Mouse (Mus musculus) right cerebral cortex, postnatal 14 days (tissue): ENCODE data around the gene Fam124a.
"Not testable (repeated sequence)": the region's sequence is repeated elsewhere in the genome, so short reads cannot be mapped to it uniquely, and the experiment has no call there.

ENCODE experiments used
- DNase-seq: peaks from one replicate; pipeline ENCODE4 v3.0.0; 2022

The Fam124a gene

DNA sequence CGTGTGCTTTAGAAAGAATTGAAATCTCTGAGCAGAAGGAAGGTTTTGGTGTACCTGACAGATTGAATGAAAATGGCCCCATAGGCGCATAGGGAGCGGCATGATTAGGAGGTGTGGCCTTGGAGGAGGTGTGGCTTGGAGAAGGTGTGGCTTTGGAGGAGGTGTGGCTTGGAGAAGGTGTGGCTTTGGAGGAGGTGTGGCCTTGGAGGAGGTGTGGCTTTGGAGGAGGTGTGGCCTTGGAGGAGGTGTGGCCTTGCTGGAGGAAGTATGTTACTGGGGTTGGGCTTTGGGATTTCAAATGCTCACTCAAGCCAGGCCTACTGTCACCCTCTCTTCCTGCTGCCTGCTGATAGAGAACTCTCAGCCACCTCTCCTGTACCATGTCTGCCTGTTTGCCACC lies 25.4 kb downstream of the Fam124a start:
- DNase-seq = no peak

DNA sequence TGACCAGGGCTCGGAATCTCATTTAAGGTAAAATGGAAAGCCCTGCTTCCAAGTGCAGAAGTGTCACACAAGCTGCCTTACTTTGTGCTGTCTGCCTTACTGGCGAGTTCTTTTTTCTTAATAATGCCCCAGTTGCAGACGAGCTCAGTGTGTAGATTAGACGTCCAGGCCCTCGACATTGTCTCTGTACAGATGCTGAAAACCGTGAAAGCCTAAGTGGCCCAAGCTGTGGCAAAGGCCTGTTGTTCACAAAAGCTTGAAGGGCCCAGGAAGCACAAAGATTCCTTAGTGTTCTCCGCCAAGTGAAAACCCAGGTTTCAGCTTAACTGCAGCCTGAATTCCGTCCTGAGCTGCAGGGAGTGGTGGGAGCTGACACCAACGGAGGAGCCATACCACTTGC lies 26.2 kb downstream of the Fam124a start:
- no peak for DNase-seq

DNA sequence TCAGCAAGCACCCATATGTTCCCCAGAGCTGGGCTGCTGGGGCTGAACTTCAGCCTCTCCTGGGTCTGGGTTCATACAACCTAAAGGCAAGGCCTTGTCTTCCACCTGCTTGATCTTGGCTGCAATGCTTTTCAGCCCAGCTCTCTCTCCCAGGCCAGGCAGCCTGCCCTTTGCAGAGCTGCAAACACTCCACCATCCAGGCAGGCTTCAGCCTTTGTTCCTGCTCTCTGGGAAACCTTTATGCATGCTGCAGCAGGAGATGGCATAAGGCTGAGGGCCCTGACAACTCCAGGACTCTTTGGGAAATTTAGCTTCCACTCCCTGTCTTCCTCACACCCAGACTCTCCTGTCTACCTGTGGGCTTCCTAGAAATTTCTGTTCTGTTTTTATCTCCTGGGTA lies 29.1 kb downstream of the Fam124a start:
- no peak for DNase-seq

DNA sequence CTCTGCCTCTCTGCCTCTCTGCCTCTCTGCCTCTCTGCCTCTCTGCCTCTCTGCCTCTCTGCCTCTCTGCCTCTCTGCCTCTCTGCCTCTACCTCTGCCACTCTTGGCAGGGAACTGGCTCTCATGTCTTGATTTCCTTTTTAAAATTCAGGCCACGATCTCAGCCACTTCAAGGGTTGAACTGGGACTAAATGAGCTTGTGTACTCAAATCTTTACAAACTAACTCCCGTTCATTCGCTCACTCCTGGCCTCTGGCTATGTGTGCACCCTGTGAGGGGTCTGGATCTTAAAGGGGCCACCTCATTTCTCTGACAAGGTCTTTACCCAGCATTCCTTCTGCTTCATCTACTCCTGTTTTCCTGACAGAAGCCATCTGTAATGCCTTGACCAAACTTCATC lies 29.8 kb downstream of the Fam124a start:
- DNase-seq = no peak

DNA sequence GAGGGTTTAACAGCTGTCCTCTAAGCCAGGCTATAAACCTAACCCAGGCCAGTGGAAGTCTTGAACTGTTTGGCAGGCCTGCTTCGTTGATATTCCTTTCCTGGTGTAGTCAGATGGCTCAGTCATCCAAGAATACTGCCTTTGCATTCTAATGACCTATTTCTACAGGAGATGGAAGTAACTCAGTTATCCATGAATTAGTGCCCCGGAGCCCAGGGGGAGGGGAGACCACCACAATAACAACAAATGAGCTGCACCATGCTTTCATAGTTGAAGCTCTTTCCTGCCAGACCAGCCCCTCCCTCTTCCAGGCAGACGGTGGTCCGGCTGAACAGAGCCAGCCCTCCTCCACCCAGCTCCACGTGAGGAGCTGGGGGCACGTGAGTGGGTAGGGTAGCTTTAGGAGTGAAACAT lies 44.6 kb downstream of the Fam124a start:
- DNase-seq = no peak

DNA sequence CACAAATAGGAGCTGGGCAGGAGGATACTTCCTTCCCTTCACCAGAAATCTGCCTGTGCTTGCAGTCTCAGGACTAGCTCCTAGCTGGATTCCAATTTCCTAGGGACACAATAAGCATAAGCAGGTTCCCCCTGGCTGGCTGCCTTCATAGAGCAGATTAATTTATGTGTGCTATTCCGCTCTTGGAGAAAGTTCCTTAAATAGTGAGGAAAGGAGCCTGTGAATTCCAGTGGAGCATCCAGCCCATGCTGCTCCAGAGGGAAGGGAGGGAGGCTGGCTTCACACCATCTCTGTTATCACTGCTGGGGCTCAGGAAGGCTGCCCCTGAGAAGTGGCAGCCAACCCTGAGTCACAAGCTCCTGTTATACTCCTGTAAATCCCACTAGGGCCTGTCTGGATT lies 46.7 kb downstream of the Fam124a start:
- DNase-seq = peak; percentile 46

DNA sequence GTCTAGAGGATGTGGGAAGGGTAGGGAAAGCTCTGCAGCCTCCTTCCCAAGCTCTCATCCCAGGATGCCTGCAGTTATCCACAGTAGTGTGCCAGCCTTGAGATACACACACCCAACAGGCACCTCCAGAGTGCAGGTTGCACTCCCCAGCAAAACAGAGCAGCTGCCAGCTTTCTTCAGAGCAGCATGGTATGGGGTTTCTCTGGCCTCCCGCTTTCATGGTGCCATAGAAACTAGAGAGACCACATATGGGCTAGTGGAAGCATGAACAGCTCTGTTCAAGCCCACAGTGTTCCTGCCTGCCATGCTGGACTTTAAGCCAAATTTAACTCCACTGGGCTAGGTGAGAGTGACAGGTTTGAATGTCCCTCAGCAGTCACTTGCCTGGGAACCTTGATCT lies 47.3 kb downstream of the Fam124a start:
- no peak for DNase-seq

DNA sequence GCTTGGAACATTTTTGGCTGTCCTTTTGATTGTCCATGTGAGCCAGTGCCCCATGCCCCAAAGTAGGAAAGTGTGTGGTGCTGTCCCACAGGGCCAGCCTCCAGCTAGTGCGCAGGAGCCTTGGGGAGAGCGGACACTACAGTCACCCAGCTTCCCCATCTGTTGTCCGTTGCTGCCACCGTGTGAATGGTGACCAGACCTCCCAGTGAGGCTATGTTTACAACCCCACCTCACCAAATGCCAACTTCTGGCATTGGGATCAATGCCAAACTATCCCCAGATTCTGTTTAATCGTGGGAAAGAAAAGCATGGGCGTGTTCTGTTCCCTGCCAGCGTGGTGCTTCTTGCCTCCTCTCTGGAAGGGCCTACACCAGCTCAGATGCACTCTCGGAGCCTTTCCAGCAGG lies 52.3 kb downstream of the Fam124a start:
- no peak for DNase-seq

DNA sequence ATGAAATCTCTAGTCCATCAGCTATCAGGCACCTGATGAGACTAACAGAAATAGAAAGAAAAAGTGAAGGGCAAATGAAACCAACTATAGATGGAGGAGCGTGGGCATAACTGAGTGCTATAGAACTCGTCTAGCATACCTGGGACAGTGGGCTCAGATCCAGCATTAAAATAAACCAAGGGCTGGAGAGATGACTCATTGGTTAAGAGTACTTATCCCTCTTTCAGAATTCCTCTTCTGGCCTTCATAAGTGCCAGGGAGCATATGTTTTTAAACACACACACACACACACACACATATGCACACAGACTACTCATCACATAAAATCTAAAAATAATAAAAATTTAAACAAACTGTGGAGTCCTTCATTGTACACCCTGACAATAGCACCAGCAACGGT lies 54.4 kb downstream of the Fam124a start:
- no peak for DNase-seq

DNA sequence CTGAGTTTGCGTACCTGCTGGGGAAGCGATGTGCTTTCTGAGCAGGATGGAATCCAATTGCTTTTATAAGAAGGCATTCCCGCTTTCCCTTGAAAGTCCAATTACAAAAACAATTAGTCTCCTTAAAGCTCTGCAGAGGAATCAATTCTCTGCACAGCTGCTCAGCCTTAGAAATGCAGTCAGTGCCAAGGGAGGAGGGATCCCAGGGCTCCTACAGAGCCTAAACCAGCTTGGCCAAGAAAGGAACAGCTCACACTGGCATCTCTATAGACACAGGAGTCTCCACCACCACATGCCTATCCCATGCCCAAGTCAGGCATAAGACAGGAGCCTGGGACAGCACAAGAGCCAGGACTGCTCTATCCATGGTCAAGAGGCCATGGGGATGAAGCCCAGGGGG lies 66.9 kb downstream of the Fam124a start:
- no peak for DNase-seq

DNA sequence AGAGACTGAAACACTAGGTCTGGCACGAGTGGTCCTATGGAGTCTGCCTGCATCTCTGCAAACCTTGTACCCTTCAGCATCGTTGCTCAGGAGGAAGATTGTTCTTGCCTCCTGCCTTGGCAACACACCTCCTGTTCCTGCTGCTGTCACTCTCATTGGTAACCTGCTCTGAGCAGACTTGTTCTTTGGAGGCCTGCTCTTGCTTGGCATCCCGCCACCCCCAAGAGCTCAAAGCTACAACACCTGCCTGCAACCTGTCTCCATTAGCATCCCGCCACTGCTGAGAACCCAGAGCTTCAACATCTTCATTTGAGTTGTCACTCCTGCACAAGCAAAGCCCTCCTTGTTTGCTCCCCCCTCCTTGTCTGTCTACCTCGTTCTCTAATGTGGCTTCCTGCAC lies 72.4 kb downstream of the Fam124a start:
- no peak for DNase-seq

DNA sequence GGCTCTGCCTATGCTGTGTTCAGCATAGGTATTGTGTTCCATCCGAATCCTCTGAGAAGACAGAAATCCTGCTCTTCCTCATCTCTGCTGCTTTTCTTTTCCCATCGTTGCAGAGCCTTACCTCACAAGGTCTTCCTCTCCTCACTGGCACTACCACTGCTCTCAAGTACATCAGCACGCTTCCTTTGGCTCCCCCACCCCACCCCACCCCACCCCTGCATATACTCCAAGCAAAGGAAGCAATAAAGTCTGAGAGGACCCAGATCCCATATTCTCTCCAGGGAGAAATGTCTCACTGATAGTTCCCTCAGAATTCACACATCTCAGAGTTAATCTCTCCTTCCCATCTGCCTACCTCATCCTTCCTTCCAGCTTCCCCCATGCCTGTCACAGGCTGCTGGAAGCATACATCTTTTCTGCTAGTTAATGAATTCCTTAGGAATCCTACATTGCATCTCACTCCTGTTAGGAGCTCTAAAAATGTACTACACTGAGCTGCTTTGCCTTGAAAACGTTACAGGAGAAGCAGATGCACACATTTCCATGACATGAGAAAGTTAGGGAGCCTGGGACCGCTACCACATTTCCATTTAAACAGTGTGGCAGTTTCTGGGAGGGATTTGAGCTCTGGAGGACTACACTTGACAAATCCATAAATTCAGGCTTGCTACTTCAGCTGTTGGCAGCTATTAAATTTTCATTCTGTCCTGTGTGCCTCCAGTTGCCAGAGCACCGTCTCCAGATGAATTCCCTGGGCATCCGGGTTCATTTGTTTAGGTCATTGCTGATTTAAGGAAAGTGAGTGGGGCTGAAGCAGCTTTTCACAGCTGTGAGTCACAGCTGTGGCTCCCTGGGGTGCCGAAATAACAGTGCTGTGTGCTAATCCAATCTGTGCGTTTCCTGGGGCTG lies 82.2 kb downstream of the Fam124a start:
- DNase-seq = no peak

DNA sequence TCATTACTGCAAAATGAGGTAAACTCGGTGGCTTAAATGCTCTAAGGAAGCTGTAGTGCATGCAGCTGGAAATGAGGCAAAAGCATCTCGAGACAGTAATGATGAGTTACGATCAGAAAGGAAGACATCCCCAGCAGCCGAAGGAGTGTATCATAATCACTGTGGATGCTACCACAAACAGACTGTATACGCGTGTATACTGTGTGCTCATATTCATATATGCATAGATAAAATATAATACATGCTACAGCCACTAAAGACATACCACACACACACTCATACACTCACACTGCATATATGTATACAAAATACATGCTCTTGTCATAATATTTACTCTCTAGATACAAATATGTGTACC lies 82.8 kb downstream of the Fam124a start:
- no peak for DNase-seq

DNA sequence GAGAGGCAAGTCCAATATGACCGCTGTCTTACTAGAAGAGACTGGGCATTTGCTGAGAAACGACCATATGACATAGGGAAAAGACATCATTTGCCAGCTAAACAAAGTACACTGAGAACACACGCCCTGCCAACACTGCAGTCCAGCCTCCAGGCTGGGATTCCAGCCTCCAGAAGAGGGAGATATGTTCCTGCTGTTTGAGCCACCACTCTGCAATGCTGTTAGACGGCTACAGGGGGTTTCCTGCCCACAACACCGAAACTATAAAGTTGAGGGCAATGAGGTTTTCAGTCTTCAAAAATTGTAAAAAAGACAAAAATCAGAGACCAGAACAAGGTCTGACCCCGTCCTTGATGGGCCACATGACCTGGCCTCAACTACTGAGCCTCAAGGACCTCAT lies 83.6 kb downstream of the Fam124a start:
- no peak for DNase-seq

DNA sequence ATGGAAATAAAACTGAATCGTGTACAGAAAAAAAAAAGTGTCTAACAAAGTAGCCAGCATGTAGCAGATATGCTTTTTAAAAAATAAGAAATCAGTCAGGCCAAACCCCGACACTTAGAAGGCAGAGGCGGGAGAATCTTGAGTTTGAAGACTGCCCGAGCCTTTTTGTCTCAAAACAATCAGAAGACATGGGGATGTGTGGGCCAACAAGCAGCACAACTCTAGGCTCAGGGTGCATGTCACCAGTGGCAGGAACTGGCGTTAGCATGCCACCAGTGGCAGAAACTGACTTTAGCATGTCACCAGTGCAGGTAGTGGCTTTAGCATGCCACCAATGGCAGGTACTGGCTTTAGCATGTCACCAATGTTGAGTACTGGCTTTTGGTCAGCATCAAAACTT lies 84.0 kb downstream of the Fam124a start:
- no peak for DNase-seq

DNA sequence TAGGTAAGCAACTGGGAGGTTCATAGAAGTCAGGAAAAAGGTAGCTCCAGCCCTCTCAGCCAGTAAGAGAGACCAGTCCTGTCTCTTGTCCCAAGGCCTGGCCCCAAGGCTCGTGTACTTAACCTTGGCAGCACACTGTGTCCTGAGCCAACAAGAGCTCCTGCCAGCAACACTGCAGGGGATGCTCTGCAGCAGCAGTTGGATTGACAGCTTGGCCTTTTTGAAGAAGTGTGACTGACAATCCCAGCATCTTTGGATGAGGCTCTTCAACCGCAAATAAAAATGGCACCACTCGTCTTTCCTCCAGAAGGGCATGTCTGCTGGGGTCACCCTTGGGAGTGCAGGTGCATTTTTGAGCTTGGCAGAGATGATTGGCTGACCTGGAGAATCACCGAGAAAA lies 84.9 kb downstream of the Fam124a start:
- DNase-seq = no peak

DNA sequence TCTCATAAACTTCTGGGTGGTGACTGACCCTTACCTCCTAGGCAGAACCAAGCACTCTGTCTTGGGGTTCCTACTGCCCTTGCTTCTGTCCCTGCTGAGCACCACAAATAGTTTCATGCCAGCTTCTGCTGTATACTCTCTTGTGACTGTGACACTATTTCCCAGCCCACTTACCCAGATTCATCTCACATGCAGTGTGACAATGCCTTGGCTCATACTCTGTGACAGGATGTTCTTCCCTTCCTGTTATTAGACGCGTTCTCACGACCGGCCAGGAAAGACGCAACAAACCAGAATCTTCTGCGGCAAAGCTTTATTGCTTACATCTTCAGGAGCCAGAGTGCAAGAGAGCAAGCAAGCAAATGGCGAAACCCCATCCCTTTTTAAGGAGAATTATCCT lies 86.8 kb downstream of the Fam124a start:
- DNase-seq = not testable (repeated sequence)

DNA sequence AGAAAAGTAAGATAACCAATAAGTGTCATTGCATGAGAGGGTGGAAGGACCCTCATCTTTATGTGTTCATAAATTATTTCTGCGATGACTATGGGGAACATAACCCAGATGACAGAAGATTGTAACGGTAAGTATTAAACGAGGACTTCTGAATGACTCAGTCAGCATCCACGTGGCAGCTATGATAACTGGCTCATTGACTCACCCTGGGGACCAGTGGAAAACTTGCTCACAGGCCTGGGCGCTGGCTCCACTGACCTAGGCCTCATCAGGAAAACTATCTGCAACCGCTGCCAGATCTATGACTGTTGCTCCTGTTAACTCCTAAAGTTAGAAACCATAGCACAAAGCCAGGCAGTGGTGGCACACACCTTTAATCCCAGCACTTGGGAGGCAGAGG lies 92.9 kb downstream of the Fam124a start:
- no peak for DNase-seq

DNA sequence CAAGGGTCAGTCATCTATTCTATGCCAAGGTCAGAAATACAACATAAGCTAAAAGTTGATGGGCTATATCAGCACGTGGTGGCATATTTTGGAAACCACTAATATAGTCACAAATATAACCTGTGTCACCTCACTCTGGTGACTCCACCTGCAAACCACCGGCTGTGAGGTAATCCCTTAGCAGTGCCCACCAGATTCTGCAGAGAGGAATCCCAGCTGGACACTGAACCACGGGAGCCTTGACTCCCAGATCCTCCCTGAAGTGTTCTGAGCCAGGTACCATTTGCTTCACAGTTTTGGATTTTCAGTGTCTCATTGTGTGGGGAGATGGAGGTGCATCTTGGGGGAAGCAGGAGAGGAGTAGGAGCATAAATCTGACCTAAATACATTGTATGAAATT lies 94.8 kb downstream of the Fam124a start:
- no peak for DNase-seq

DNA sequence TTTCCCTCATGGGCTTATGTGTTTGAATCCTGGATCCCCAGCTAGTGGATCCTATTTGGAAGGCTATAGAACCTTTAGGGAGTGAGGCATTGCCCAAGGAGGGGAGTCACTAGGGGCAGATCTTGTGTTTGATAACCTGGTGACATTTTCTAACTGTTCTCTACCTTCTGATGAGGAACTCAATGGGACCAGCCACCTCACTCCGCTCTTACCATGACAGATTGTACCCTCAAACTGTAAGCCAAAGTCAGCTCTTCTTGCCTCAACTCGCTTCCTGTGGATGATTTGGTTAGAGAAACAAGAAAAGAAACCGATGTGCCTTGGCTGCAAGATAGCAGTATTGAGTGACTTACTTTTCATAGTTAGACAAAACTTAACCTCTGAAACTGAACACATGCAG lies 96.2 kb downstream of the Fam124a start:
- no peak for DNase-seq

DNA sequence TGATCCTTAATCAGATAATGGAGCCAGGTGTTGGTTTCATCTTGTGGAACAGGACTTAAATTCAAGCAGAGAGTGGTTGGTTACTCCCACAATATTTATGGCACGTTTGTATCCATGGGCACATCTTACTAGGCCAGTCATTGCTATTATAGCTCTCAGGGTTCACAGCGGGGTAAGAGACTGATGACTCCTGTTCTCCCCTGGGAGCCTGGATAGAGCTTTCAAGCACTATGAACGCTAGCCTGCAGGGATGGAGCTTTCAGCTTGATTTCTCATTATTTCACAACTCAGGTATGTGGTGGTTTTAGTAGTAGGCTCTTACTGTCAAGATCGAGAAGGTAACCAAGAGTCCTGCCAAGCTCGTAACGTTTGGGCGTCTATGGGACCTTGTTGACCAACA lies 100.5 kb downstream of the Fam124a start:
- DNase-seq = no peak

DNA sequence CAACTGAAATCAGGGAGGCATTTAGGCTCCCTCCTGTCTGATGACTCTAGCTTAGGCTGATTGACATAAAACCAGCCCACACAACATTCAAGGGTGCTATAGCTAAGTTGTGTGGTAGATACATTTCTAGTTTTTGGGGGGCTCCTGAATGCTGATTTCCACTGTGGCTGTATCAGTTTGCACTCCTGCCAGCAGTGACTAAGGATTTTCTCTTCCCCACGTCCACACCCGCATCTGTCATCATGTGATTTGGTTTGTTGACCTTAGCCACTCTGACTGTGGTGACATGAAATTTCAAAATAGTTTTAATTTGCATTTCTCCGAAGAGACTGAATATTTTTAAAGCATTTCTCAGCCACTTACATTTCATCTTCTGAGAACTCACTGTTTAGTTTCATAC lies 101.9 kb downstream of the Fam124a start:
- no peak for DNase-seq
